Mouse (Mus musculus) frontal cortex, postnatal 25 days (tissue): ENCODE results near the gene Hspa8.

Experiments
- DNase-seq, 2 experiments: peaks; one replicate each; pipeline ENCODE4 v3.0.0; 2022; ENCODE audit warnings: low spot score in 2 of 2

The Hspa8 gene

GRCm38 (mm10) chr9:40808907-40809280 lies 8.1 kb downstream of the Hspa8 start:
- DNase-seq: no peak

GRCm38 (mm10) chr9:40811860-40812259 lies 11.1 kb downstream of the Hspa8 start:
- DNase-seq: no peak

GRCm38 (mm10) chr9:40814060-40814459 lies 13.3 kb downstream of the Hspa8 start:
- DNase-seq: no peak

GRCm38 (mm10) chr9:40817325-40818028 lies 16.7 kb downstream of the Hspa8 start:
- no peak for DNase-seq

- DNase-seq: no peak
Observed at GRCm38 (mm10) chr9:40825601-40826000, 24.8 kb downstream of the Hspa8 start.

- no peak for DNase-seq
Observed at GRCm38 (mm10) chr9:40827366-40827765, 26.6 kb downstream of the Hspa8 start.

- DNase-seq: peak; percentile 75 to 79
Observed at GRCm38 (mm10) chr9:40834569-40834968, 33.8 kb downstream of the Hspa8 start.

- no peak for DNase-seq
Observed at GRCm38 (mm10) chr9:40836681-40837080, 35.9 kb downstream of the Hspa8 start.

- no peak for DNase-seq
Observed at GRCm38 (mm10) chr9:40839662-40840061, 38.9 kb downstream of the Hspa8 start.

- no peak for DNase-seq
Observed at GRCm38 (mm10) chr9:40851515-40851914, 50.7 kb downstream of the Hspa8 start.

GRCm38 (mm10) chr9:40858461-40859160 lies 57.8 kb downstream of the Hspa8 start:
- no peak for DNase-seq

- DNase-seq: no peak
Observed at GRCm38 (mm10) chr9:40859196-40859595, 58.4 kb downstream of the Hspa8 start.
